Mouse (Mus musculus): Measurements from ENCODE around the gene Acot5.

Gene Acot5

DNA sequence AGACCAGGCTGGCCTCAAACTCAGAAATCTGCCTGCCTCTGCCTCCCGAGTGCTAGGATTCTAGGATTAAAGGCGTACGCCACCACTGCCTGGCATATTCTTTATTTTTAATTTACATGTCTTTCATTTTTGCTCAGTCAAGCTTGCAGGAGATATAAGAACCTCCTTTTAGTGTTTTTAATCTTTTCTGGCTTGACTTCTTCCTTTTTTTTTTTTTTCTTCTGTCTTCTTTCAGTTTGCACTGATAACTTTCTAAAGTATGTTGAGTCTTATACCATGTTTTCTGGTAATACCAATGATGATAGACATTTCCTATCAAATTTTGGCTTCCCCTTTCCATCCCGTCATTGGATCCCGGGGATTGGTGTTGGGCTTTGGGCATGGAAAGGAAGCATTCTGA is 50.5 kb downstream of the Acot5 start:
- ATAC-seq (ENCODE audit: low TSS enrichment): no peak
